Mouse (Mus musculus): ENCODE measurements around the gene Use1. TPM values are rescaled to one million over a fixed set of nuclear protein-coding genes. Genes with fewer than 3 reads are reported as not detected.
A peak's percentile ranks its signal among the peaks of the same experiment; 100 is the strongest.

The Use1 gene
- total RNA-seq, 1 experiment, result 112 TPM

GRCm38 (mm10) chr8:71405401-71406098 lies 38.9 kb downstream of the Use1 start, which contains the start of gene Ankle1:
Gene Ankle1 (plus strand): TSS chr8:71406010.
- H3K9ac ChIP-seq (ENCODE audit: insufficient read depth, low read depth, low read length, poor library complexity, severe bottlenecking), result peak within 1 kb of the TSS; percentile 89
- H3K36me3 ChIP-seq (ENCODE audit: control insufficient read depth, insufficient read depth, low read length, poor library complexity, severe bottlenecking), result peaks cover 41% of the 10 kb centered on the region
- peaks cover 4 to 15% of the 10 kb centered on the region in 2 experiments; a peak in 3 of 4 replicates for H3K4me1 ChIP-seq (ENCODE audit: control insufficient read depth in 2 of 2, insufficient read depth in 2 of 2, low read length in 2 of 2, poor library complexity in 1 of 2)
- peak; percentile 93 for DNase-seq (ENCODE audit: low read depth, low spot score)
- peak within 1 kb of the TSS; percentile 80 to 84 for H3K4me3 ChIP-seq (ENCODE audit: insufficient read depth in 1 of 2, low read depth in 1 of 2, low read length in 2 of 2, poor library complexity in 1 of 2, severe bottlenecking in 1 of 2)
- H3K27ac ChIP-seq (ENCODE audit: insufficient read depth, low read depth, low read length, poor library complexity, severe bottlenecking), result no peak within 1 kb of the TSS; the same call in 1 of the 2 replicates
- in situ Hi-C loops (cut with MboI; ENCODE audit: low sequenced_read_pairs in 2 of 2, unreplicated experiment in 2 of 2), result no loop called here
- TF ChIP-seq HCFC1 (IDR thresholded peaks at IDR 0.05; ENCODE audit: borderline replicate concordance, insufficient read depth, low read length) (peak; percentile 58; the same call in 1 of the 2 replicates), MAFK (IDR thresholded peaks at IDR 0.05; ENCODE audit: insufficient read depth, low read depth, low read length) (no peak)
- no peaks in the 10 kb centered on the region for H3K9me3 ChIP-seq (ENCODE audit: control insufficient read depth, insufficient read depth, low read depth, low read length)

- Histone ChIP-seq H3K9me3 (ENCODE audit: control insufficient read depth, insufficient read depth, low read depth, low read length) (no peaks in the 10 kb centered on the region), H3K9ac (ENCODE audit: insufficient read depth, low read depth, low read length, poor library complexity, severe bottlenecking) (peak overlapping the region; percentile 89), H3K4me3 (ENCODE audit: insufficient read depth in 1 of 2, low read depth in 1 of 2, low read length in 2 of 2, poor library complexity in 1 of 2, severe bottlenecking in 1 of 2) (peak overlapping the region; percentile 80 to 84), H3K27ac (ENCODE audit: insufficient read depth, low read depth, low read length, poor library complexity, severe bottlenecking) (no peak overlapping the region), H3K4me1 (ENCODE audit: control insufficient read depth in 2 of 2, insufficient read depth in 2 of 2, low read length in 2 of 2, poor library complexity in 1 of 2) (peaks cover 4 to 15% of the 10 kb centered on the region in 2 experiments; a peak in 3 of 4 replicates), H3K36me3 (ENCODE audit: control insufficient read depth, insufficient read depth, low read length, poor library complexity, severe bottlenecking) (peaks cover 36% of the 10 kb centered on the region)
- no peak for DNase-seq (ENCODE audit: low read depth, low spot score)
- in situ Hi-C loops (cut with MboI; ENCODE audit: low sequenced_read_pairs in 2 of 2, unreplicated experiment in 2 of 2), result no loop called here
- TF ChIP-seq MAFK (IDR thresholded peaks at IDR 0.05; ENCODE audit: insufficient read depth, low read depth, low read length), result no peak
- 0 out of 2 replicates have a peak, but pooled peaks have one; percentile 0 for TF ChIP-seq HCFC1 (IDR thresholded peaks at IDR 0.05; ENCODE audit: borderline replicate concordance, insufficient read depth, low read length)
- no peak for TF ChIP-seq ZNF384 (IDR thresholded peaks at IDR 0.05; ENCODE audit: low read depth, low read length)
- TF ChIP-seq CHD2 (IDR thresholded peaks at IDR 0.05; ENCODE audit: low read depth, low read length), result no peak
- TF ChIP-seq ZC3H11A (IDR thresholded peaks at IDR 0.05; ENCODE audit: borderline replicate concordance, low read depth, low read length), result no peak
These were observed 39.7 kb downstream of the Use1 start for GRCm38 (mm10) chr8:71406099-71407015.

- no peak for DNase-seq (ENCODE audit: low read depth, low spot score)
- no peak overlapping the region for H3K27ac ChIP-seq (ENCODE audit: insufficient read depth, low read depth, low read length, poor library complexity, severe bottlenecking)
- H3K4me3 ChIP-seq (ENCODE audit: insufficient read depth in 1 of 2, low read depth in 1 of 2, low read length in 2 of 2, poor library complexity in 1 of 2, severe bottlenecking in 1 of 2), result no peak overlapping the region
- peaks cover 34% of the 10 kb centered on the region for H3K36me3 ChIP-seq (ENCODE audit: control insufficient read depth, insufficient read depth, low read length, poor library complexity, severe bottlenecking)
- no peak for TF ChIP-seq CHD2 (IDR thresholded peaks at IDR 0.05; ENCODE audit: low read depth, low read length)
- no peak for TF ChIP-seq MAFK (IDR thresholded peaks at IDR 0.05; ENCODE audit: insufficient read depth, low read depth, low read length)
- TF ChIP-seq ZNF384 (IDR thresholded peaks at IDR 0.05; ENCODE audit: low read depth, low read length), result no peak
- no peak for TF ChIP-seq HCFC1 (IDR thresholded peaks at IDR 0.05; ENCODE audit: borderline replicate concordance, insufficient read depth, low read length)
- TF ChIP-seq ZC3H11A (IDR thresholded peaks at IDR 0.05; ENCODE audit: borderline replicate concordance, low read depth, low read length), result no peak
- in situ Hi-C loops (cut with MboI; ENCODE audit: low sequenced_read_pairs in 2 of 2, unreplicated experiment in 2 of 2), result no loop called here
- no peak overlapping the region for H3K9ac ChIP-seq (ENCODE audit: insufficient read depth, low read depth, low read length, poor library complexity, severe bottlenecking)
- H3K4me1 ChIP-seq (ENCODE audit: control insufficient read depth in 2 of 2, insufficient read depth in 2 of 2, low read length in 2 of 2, poor library complexity in 1 of 2), result peaks cover 4 to 21% of the 10 kb centered on the region in 2 experiments; a peak in 3 of 4 replicates
- H3K9me3 ChIP-seq (ENCODE audit: control insufficient read depth, insufficient read depth, low read depth, low read length), result no peaks in the 10 kb centered on the region
These were observed 40.8 kb downstream of the Use1 start for GRCm38 (mm10) chr8:71407441-71407840.

- in situ Hi-C loops (cut with MboI; ENCODE audit: low sequenced_read_pairs in 2 of 2, unreplicated experiment in 2 of 2), result no loop called here
- no peak overlapping the region for H3K9ac ChIP-seq (ENCODE audit: insufficient read depth, low read depth, low read length, poor library complexity, severe bottlenecking)
- TF ChIP-seq CHD2 (IDR thresholded peaks at IDR 0.05; ENCODE audit: low read depth, low read length) (no peak), HCFC1 (IDR thresholded peaks at IDR 0.05; ENCODE audit: borderline replicate concordance, insufficient read depth, low read length) (no peak), ZNF384 (IDR thresholded peaks at IDR 0.05; ENCODE audit: low read depth, low read length) (no peak)
- peaks cover 32% of the 10 kb centered on the region for H3K36me3 ChIP-seq (ENCODE audit: control insufficient read depth, insufficient read depth, low read length, poor library complexity, severe bottlenecking)
- H3K9me3 ChIP-seq (ENCODE audit: control insufficient read depth, insufficient read depth, low read depth, low read length), result no peaks in the 10 kb centered on the region
- H3K4me3 ChIP-seq (ENCODE audit: insufficient read depth in 1 of 2, low read depth in 1 of 2, low read length in 2 of 2, poor library complexity in 1 of 2, severe bottlenecking in 1 of 2), result no peak overlapping the region
- H3K4me1 ChIP-seq (ENCODE audit: control insufficient read depth in 2 of 2, insufficient read depth in 2 of 2, low read length in 2 of 2, poor library complexity in 1 of 2), result peaks cover 4 to 16% of the 10 kb centered on the region in 2 experiments; a peak in 3 of 4 replicates
- H3K27ac ChIP-seq (ENCODE audit: insufficient read depth, low read depth, low read length, poor library complexity, severe bottlenecking), result no peak overlapping the region
- DNase-seq (ENCODE audit: low read depth, low spot score), result no peak
These were observed 41.6 kb downstream of the Use1 start for GRCm38 (mm10) chr8:71408231-71408630.
